Mouse (Mus musculus) frontal cortex, postnatal 36 days (tissue): ENCODE measurements at regions not wholly inside any gene's neighbourhood (a gene's known extent, or its start where the extent isn't known, plus 50 kb on each side); places are given as distances from the start of the nearest gene placed in this dataset.
A peak's percentile ranks its signal among the peaks of the same experiment; 100 is the strongest.

Source experiments
- DNase-seq, 2 experiments: peaks; one replicate each; pipeline ENCODE4 v3.0.0; 2022; ENCODE audit warnings: low spot score in 2 of 2

DNA sequence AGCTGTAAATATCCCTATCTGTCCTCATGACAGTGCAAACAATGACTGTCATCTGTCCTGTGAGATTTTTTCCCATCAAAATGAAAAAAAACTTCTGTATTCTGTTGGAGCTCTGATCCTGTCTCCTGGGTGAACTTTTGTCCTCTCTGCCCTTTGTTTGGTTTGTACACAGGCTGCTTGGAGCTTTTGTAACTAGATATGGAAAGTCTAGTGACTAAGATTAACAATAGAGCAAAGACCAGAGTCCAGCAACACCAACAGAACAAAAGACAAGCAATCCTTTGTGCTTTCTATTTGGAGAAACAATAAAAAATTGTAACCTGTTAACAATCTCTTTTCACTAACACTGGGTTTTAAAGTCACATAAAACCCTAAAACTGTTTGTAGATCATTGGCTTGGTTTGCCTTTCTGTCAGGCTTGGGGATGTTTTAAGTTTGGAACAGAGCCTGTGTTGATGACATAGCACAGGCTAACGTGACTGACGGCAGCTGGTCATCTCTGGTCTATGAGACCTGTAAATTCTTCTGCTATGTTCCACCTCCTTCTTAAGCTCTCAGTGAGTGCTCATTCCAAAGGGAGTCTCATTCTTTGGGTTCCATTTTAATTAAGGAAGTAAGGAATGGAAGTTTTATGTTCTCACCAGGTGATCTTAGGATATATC, 219.8 kb downstream of the Gm9733 start:
- no peak for DNase-seq

- DNase-seq, result no peak
Observed at GRCm38 (mm10) chr3:15118634-15119356, 213.3 kb downstream of the Gm9733 start.

- DNase-seq, result no peak
Observed at GRCm38 (mm10) chr3:15126736-15127135, 205.4 kb downstream of the Gm9733 start.

GRCm38 (mm10) chr3:15128370-15128769, 203.7 kb downstream of the Gm9733 start:
- DNase-seq, result no peak

GRCm38 (mm10) chr3:15128960-15129359, 203.1 kb downstream of the Gm9733 start:
- no peak for DNase-seq

GRCm38 (mm10) chr3:15129729-15130369, 202.3 kb downstream of the Gm9733 start:
- DNase-seq, result no peak

- no peak for DNase-seq
Observed at GRCm38 (mm10) chr3:15132136-15132535, 200.0 kb downstream of the Gm9733 start.

DNA sequence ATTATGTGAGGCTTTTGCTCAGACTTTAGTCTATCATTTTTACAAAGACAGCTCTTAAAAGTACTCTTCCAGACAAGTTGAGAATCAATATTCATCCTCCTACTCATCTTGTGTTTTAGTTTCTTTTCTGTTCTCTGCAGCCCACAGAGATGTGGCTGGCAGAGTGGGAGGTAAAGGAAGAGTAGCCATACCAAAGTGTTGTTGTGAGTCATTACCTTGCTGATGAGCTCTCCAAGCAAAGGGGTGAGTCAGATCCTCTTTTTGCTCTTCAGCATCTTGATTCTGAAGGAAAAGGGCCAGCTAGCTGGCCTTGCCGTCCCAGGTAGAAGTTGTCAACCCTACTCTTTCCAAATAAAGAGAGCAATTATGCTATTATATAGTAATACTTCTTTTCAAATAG, 192.6 kb downstream of the Gm9733 start:
- peak; percentile 5 to 16 for DNase-seq

GRCm38 (mm10) chr3:15153710-15154109, 178.4 kb downstream of the Gm9733 start:
- no peak for DNase-seq

- DNase-seq, result peak; percentile 48 to 81
Observed at GRCm38 (mm10) chr3:15154153-15154552, 177.9 kb downstream of the Gm9733 start.

DNA sequence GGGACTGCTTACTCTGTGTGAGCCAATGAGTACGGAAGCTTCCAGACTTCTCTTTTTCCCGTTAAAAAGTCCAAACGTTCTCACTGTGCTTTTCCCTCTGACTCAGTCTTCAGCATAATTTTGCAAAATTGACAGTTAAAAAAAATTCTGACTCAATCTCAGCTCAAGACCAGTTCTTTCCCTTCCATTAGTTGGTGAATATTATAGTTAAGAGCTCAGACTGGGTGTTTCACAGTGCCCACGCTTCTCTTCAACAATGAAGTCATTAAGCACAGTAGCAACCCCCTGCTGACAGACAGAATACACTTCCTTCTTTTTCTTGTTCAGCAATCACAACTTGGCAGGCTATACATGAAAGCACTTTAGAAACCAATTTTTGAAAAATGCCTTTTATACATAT, 175.4 kb downstream of the Gm9733 start:
- no peak for DNase-seq

GRCm38 (mm10) chr3:15157842-15158241, 174.3 kb downstream of the Gm9733 start:
- DNase-seq, result no peak

GRCm38 (mm10) chr3:15158926-15159325, 173.2 kb downstream of the Gm9733 start:
- DNase-seq, result no peak

GRCm38 (mm10) chr3:15159965-15160714, 172.0 kb downstream of the Gm9733 start:
- DNase-seq, result no peak

DNA sequence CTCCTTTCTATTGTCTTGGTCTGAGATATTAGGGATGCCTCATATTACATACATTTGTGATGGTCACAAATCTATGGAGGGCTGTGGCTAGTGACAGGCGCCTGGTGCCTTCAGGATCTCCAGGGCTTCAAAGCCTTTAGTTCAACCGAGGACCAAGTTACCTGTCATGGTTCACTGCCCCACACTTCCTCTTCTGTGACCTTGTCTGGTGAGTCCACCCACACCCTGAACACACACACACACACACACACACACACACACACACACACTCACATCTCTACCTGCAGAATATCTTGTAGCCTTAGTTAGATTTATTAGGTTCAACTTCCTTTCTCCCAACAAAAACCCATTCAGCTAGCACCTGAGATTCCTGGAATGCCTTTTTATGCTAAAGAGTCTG, 156.3 kb downstream of the Gm9733 start:
- DNase-seq, result no peak

GRCm38 (mm10) chr3:15179079-15179812, 152.9 kb downstream of the Gm9733 start:
- DNase-seq, result no peak

GRCm38 (mm10) chr3:15181111-15181510, 151.0 kb downstream of the Gm9733 start:
- DNase-seq, result no peak

- no peak for DNase-seq
Observed at GRCm38 (mm10) chr3:15186731-15187130, 145.4 kb downstream of the Gm9733 start.

DNA sequence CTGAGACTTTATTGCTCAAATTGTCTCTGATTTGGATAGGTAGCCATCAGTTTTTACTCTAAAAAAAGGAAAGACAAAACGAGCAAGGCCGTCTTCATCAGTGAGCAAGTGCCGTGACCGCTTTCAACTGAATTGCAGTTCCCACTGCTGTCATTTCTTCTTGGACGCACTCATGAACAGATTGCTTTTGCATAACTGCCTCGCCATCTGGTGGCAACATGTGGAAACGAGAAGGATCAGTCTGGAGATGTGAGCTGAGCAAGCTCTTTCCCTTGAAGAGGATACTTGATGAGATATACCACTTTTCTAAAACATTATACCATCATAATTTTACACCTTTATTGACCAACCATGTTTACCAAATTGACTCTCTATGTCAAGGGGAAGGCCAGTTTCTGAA, 137.7 kb downstream of the Gm9733 start:
- DNase-seq, result peak; percentile 57 to 83

GRCm38 (mm10) chr3:15196101-15196500, 136.0 kb downstream of the Gm9733 start:
- DNase-seq, result no peak

DNA sequence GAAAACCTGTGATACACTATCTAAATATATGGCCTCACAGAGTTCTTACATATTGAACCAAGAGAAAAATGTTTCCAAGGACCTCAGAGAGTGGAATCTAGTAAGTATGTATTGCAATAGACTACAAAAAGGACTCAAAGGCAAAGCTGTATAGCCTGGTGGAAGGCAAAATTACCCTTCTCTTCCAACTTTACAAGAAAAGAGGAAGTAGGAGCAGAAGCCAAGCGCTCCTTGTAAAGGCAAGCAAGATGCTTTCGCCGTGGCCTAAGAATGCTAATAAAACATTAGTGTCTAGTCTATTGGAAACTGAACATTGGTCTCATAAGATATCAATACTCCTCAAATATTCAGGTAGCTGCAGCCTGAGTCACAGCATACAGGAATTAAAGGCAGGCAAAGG, 134.0 kb downstream of the Gm9733 start:
- DNase-seq, result no peak

- no peak for DNase-seq
Observed at GRCm38 (mm10) chr3:15200309-15200708, 131.8 kb downstream of the Gm9733 start.
